Mouse (Mus musculus): ENCODE data around the gene Bcl9l. TPM values are rescaled to one million over a fixed set of nuclear protein-coding genes. Genes with fewer than 3 reads are reported as not detected.

Bcl9l gene
- polyA plus RNA-seq, 1 experiment from 2014 or later = 4.8 TPM

GRCm38 (mm10) chr9:44494261-44494862, 11.7 kb downstream of the Bcl9l start:
- H3K36me3 ChIP-seq (ENCODE audit: control insufficient read depth, insufficient read depth) = no peaks in the 10 kb centered on the region; the same call in 1 of the 2 replicates
- no peak for TF ChIP-seq CTCF (IDR thresholded peaks at IDR 0.05; ENCODE audit: low read depth)
- H3K4me1 ChIP-seq (replicated peaks; ENCODE audit: control insufficient read depth, insufficient read depth, low read length) = peaks cover 46% of the 10 kb centered on the region
- WGBS = 29% methylated on average over 11 of the region's 11 CpGs
- H3K4me2 ChIP-seq (replicated peaks; ENCODE audit: low read depth) = peak overlapping the region; percentile 18
- H3K9me3 ChIP-seq (ENCODE audit: control insufficient read depth) = no peaks in the 10 kb centered on the region
- no peaks in the 10 kb centered on the region for H3K27me3 ChIP-seq (replicated peaks; ENCODE audit: control insufficient read depth, insufficient read depth, low read length)
- H3K27ac ChIP-seq (ENCODE audit: low read depth, low read length) = no peak overlapping the region; the same call in 1 of the 2 replicates
- no peak for ATAC-seq
- H3K4me3 ChIP-seq (ENCODE audit: low read depth, low read length) = no peak overlapping the region
- H3K9ac ChIP-seq (ENCODE audit: low read depth, low read length) = peak overlapping the region; percentile 34; the same call in 1 of the 2 replicates

GRCm38 (mm10) chr9:44494863-44495809, 12.5 kb downstream of the Bcl9l start:
- H3K9ac ChIP-seq (ENCODE audit: low read depth, low read length) = peak overlapping the region; percentile 34; the same call in 1 of the 2 replicates
- H3K4me2 ChIP-seq (replicated peaks; ENCODE audit: low read depth) = peak overlapping the region; percentile 18
- ATAC-seq = no peak
- H3K27ac ChIP-seq (ENCODE audit: low read depth, low read length) = peak overlapping the region; percentile 4
- peaks cover 39% of the 10 kb centered on the region for H3K4me1 ChIP-seq (replicated peaks; ENCODE audit: control insufficient read depth, insufficient read depth, low read length)
- H3K4me3 ChIP-seq (ENCODE audit: low read depth, low read length) = no peak overlapping the region
- 23% methylated on average over 9 of the region's 9 CpGs for whole genome bisulfite sequencing
- no peak for TF ChIP-seq CTCF (IDR thresholded peaks at IDR 0.05; ENCODE audit: low read depth)
- no peaks in the 10 kb centered on the region for H3K9me3 ChIP-seq (ENCODE audit: control insufficient read depth)
- no peaks in the 10 kb centered on the region for H3K27me3 ChIP-seq (replicated peaks; ENCODE audit: control insufficient read depth, insufficient read depth, low read length)
- H3K36me3 ChIP-seq (ENCODE audit: control insufficient read depth, insufficient read depth) = no peaks in the 10 kb centered on the region; the same call in 1 of the 2 replicates

- Histone ChIP-seq H3K9ac (ENCODE audit: low read depth, low read length) (no peak overlapping the region), H3K4me2 (replicated peaks; ENCODE audit: low read depth) (no peak overlapping the region), H3K9me3 (ENCODE audit: control insufficient read depth) (no peaks in the 10 kb centered on the region), H3K27me3 (replicated peaks; ENCODE audit: control insufficient read depth, insufficient read depth, low read length) (no peaks in the 10 kb centered on the region), H3K27ac (ENCODE audit: low read depth, low read length) (no peak overlapping the region), H3K4me3 (ENCODE audit: low read depth, low read length) (no peak overlapping the region), H3K4me1 (replicated peaks; ENCODE audit: control insufficient read depth, insufficient read depth, low read length) (peaks cover 34% of the 10 kb centered on the region), H3K36me3 (ENCODE audit: control insufficient read depth, insufficient read depth) (peaks cover 5% of the 10 kb centered on the region)
- no peak for ATAC-seq
- no peak for TF ChIP-seq CTCF (IDR thresholded peaks at IDR 0.05; ENCODE audit: low read depth)
- WGBS = 61% methylated on average over 10 of the region's 10 CpGs
These were observed 13.3 kb downstream of the Bcl9l start for GRCm38 (mm10) chr9:44495810-44496344.

GRCm38 (mm10) chr9:44496803-44497461, 14.3 kb downstream of the Bcl9l start:
- 64% methylated on average over 12 of the region's 12 CpGs for WGBS
- Histone ChIP-seq H3K27ac (ENCODE audit: low read depth, low read length) (no peak overlapping the region), H3K4me2 (replicated peaks; ENCODE audit: low read depth) (peak overlapping the region; percentile 21; the same call in 1 of the 2 replicates), H3K4me1 (replicated peaks; ENCODE audit: control insufficient read depth, insufficient read depth, low read length) (peaks cover 26% of the 10 kb centered on the region), H3K36me3 (ENCODE audit: control insufficient read depth, insufficient read depth) (peaks cover 15% of the 10 kb centered on the region), H3K9me3 (ENCODE audit: control insufficient read depth) (no peaks in the 10 kb centered on the region), H3K4me3 (ENCODE audit: low read depth, low read length) (no peak overlapping the region), H3K9ac (ENCODE audit: low read depth, low read length) (no peak overlapping the region), H3K27me3 (replicated peaks; ENCODE audit: control insufficient read depth, insufficient read depth, low read length) (no peaks in the 10 kb centered on the region)
- no peak for TF ChIP-seq CTCF (IDR thresholded peaks at IDR 0.05; ENCODE audit: low read depth)
- no peak for ATAC-seq

- H3K4me1 ChIP-seq (replicated peaks; ENCODE audit: control insufficient read depth, insufficient read depth, low read length) = peaks cover 21% of the 10 kb centered on the region
- WGBS = 1% methylated on average over 11 of the region's 11 CpGs
- H3K4me2 ChIP-seq (replicated peaks; ENCODE audit: low read depth) = peak overlapping the region; percentile 82
- H3K9ac ChIP-seq (ENCODE audit: low read depth, low read length) = peak overlapping the region; percentile 27; the same call in 1 of the 2 replicates
- no peaks in the 10 kb centered on the region for H3K9me3 ChIP-seq (ENCODE audit: control insufficient read depth)
- H3K36me3 ChIP-seq (ENCODE audit: control insufficient read depth, insufficient read depth) = peaks cover 20% of the 10 kb centered on the region
- H3K4me3 ChIP-seq (ENCODE audit: low read depth, low read length) = peak overlapping the region; percentile 39
- ATAC-seq = peak; percentile 59
- H3K27me3 ChIP-seq (replicated peaks; ENCODE audit: control insufficient read depth, insufficient read depth, low read length) = no peaks in the 10 kb centered on the region
- no peak for TF ChIP-seq CTCF (IDR thresholded peaks at IDR 0.05; ENCODE audit: low read depth)
- H3K27ac ChIP-seq (ENCODE audit: low read depth, low read length) = peak overlapping the region; percentile 64
These were observed 15.2 kb downstream of the Bcl9l start for GRCm38 (mm10) chr9:44497624-44498377.
